Mouse (Mus musculus): ENCODE results near the gene Tmem204. TPM values are rescaled to one million over a fixed set of nuclear protein-coding genes. Genes with fewer than 3 reads are reported as not detected.

Tmem204 gene
- total and polyA plus RNA-seq, 2 experiments from 2014 or later, result 8.3 to 11.2 TPM

GRCm38 (mm10) chr17:25063261-25063660 lies 20.1 kb downstream of the Tmem204 start:
- no peak overlapping the region for H3K4me2 ChIP-seq (ENCODE audit: low read depth, low read length, poor library complexity, severe bottlenecking)
- WGBS, result 71% methylated on average over 4 of the region's 4 CpGs
- H3K4me3 ChIP-seq (ENCODE audit: low read depth, low read length), result no peak overlapping the region
- DNase-seq (ENCODE audit: low spot score) (no peak), ATAC-seq (ENCODE audit: low FRiP score) (no peak)
- TF ChIP-seq CTCF (IDR thresholded peaks at IDR 0.05), result no peak
- no peaks in the 10 kb centered on the region for H3K9me3 ChIP-seq (ENCODE audit: low read length)
- H3K27me3 ChIP-seq (ENCODE audit: insufficient read depth, low read length), result no peaks in the 10 kb centered on the region
- no peaks in the 10 kb centered on the region for H3K4me1 ChIP-seq (ENCODE audit: insufficient read depth, low read length)
- H3K36me3 ChIP-seq (ENCODE audit: insufficient read depth, low read length), result peaks cover 38% of the 10 kb centered on the region
- H3K27ac ChIP-seq (ENCODE audit: low read depth, low read length), result no peak overlapping the region
- H3K9ac ChIP-seq (replicated peaks; ENCODE audit: low read length, poor library complexity, severe bottlenecking), result no peak overlapping the region

GRCm38 (mm10) chr17:25057041-25057440 lies 26.4 kb downstream of the Tmem204 start:
- H3K9me3 ChIP-seq (ENCODE audit: low read length), result no peaks in the 10 kb centered on the region
- H3K27me3 ChIP-seq (ENCODE audit: insufficient read depth, low read length), result no peaks in the 10 kb centered on the region
- ATAC-seq (ENCODE audit: low FRiP score) (no peak), DNase-seq (ENCODE audit: low spot score) (no peak)
- peaks cover 52% of the 10 kb centered on the region for H3K36me3 ChIP-seq (ENCODE audit: insufficient read depth, low read length)
- H3K4me1 ChIP-seq (ENCODE audit: insufficient read depth, low read length), result no peaks in the 10 kb centered on the region
- TF ChIP-seq CTCF (IDR thresholded peaks at IDR 0.05), result 0 out of 2 replicates have a peak, but pooled peaks have one; percentile 10
- no peak overlapping the region for H3K9ac ChIP-seq (replicated peaks; ENCODE audit: low read length, poor library complexity, severe bottlenecking)
- no peak overlapping the region for H3K4me3 ChIP-seq (ENCODE audit: low read depth, low read length)
- H3K27ac ChIP-seq (ENCODE audit: low read depth, low read length), result no peak overlapping the region
- 92% methylated on average over 6 of the region's 6 CpGs for WGBS
- no peak overlapping the region for H3K4me2 ChIP-seq (ENCODE audit: low read depth, low read length, poor library complexity, severe bottlenecking)

DNA sequence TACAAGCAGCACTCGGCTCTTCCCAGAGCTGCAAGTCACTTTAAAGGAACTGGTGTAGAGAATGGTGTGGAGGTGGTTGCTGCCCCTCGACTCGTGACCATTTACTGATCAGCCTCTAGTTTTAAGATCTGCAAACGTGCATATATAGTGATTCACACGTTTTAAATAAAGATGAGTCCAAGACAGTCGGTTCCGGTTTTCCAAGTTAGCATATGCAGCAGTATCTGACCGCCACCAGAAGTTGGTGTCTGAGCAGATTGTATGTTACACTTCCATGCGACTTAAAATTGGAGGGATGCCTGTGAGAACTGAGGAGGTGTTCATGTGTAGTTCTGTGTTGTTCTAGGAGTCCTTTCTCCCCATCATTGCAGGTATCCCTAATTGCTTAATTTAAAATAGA lies 30.1 kb downstream of the Tmem204 start:
- no peak for TF ChIP-seq CTCF (IDR thresholded peaks at IDR 0.05)
- DNase-seq (ENCODE audit: low spot score) (no peak), ATAC-seq (ENCODE audit: low FRiP score) (no peak)
- Histone ChIP-seq H3K27ac (ENCODE audit: low read depth, low read length) (no peak overlapping the region), H3K36me3 (ENCODE audit: insufficient read depth, low read length) (peaks cover 52% of the 10 kb centered on the region), H3K4me3 (ENCODE audit: low read depth, low read length) (no peak overlapping the region), H3K27me3 (ENCODE audit: insufficient read depth, low read length) (no peaks in the 10 kb centered on the region), H3K9ac (replicated peaks; ENCODE audit: low read length, poor library complexity, severe bottlenecking) (no peak overlapping the region), H3K4me1 (ENCODE audit: insufficient read depth, low read length) (no peaks in the 10 kb centered on the region), H3K4me2 (ENCODE audit: low read depth, low read length, poor library complexity, severe bottlenecking) (no peak overlapping the region), H3K9me3 (ENCODE audit: low read length) (no peaks in the 10 kb centered on the region)
- 88% methylated on average over 9 of the region's 9 CpGs for WGBS

DNA sequence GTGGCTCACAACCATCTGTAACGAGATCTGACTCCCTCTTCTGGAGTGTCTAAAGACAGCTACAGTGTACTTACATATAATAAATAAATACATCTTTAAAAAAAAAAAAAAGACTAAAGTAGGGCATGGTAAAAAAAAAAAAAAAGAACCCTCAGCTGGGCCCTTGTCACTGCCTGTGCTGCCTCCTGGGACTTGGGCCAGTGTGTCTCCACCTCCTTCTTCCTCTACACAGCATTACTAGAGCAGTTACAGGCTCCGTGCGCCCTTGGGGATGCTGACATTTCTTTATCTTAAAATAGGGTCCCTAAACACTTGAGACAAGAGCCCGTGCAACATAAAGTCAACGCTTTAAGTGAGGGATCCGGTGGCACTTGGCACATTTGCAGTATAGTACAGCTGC lies 36.2 kb downstream of the Tmem204 start:
- no peak for TF ChIP-seq CTCF (IDR thresholded peaks at IDR 0.05)

GRCm38 (mm10) chr17:25045281-25045680 lies 38.1 kb downstream of the Tmem204 start:
- no peak for TF ChIP-seq CTCF (IDR thresholded peaks at IDR 0.05)
- Histone ChIP-seq H3K36me3 (ENCODE audit: insufficient read depth, low read length) (peaks cover 41% of the 10 kb centered on the region), H3K4me3 (ENCODE audit: low read depth, low read length) (no peak overlapping the region), H3K4me1 (ENCODE audit: insufficient read depth, low read length) (no peaks in the 10 kb centered on the region), H3K27me3 (ENCODE audit: insufficient read depth, low read length) (no peaks in the 10 kb centered on the region), H3K9ac (replicated peaks; ENCODE audit: low read length, poor library complexity, severe bottlenecking) (no peak overlapping the region), H3K27ac (ENCODE audit: low read depth, low read length) (no peak overlapping the region), H3K9me3 (ENCODE audit: low read length) (no peaks in the 10 kb centered on the region), H3K4me2 (ENCODE audit: low read depth, low read length, poor library complexity, severe bottlenecking) (no peak overlapping the region)
- ATAC-seq (ENCODE audit: low FRiP score) (no peak), DNase-seq (ENCODE audit: low spot score) (no peak)
- 93% methylated on average over 4 of the region's 4 CpGs for WGBS

More for the DNA sequence above, 36.2 kb downstream of the Tmem204 start:
- Histone ChIP-seq H3K4me1 (ENCODE audit: insufficient read depth, low read length) (no peaks in the 10 kb centered on the region), H3K4me2 (ENCODE audit: low read depth, low read length, poor library complexity, severe bottlenecking) (no peak overlapping the region), H3K27me3 (ENCODE audit: insufficient read depth, low read length) (no peaks in the 10 kb centered on the region), H3K9me3 (ENCODE audit: low read length) (no peaks in the 10 kb centered on the region), H3K9ac (replicated peaks; ENCODE audit: low read length, poor library complexity, severe bottlenecking) (no peak overlapping the region), H3K27ac (ENCODE audit: low read depth, low read length) (no peak overlapping the region), H3K4me3 (ENCODE audit: low read depth, low read length) (no peak overlapping the region), H3K36me3 (ENCODE audit: insufficient read depth, low read length) (peaks cover 42% of the 10 kb centered on the region)
- whole genome bisulfite sequencing, result 89% methylated on average over 5 of the region's 6 CpGs
- ATAC-seq (ENCODE audit: low FRiP score), result no peak
- DNase-seq (ENCODE audit: low spot score), result no peak

- peaks cover 40% of the 10 kb centered on the region for H3K36me3 ChIP-seq (ENCODE audit: insufficient read depth, low read length)
- H3K27ac ChIP-seq (ENCODE audit: low read depth, low read length), result no peak overlapping the region
- no peak overlapping the region for H3K4me3 ChIP-seq (ENCODE audit: low read depth, low read length)
- H3K4me1 ChIP-seq (ENCODE audit: insufficient read depth, low read length), result no peaks in the 10 kb centered on the region
- WGBS, result 76% methylated on average over 7 of the region's 7 CpGs
- no peaks in the 10 kb centered on the region for H3K9me3 ChIP-seq (ENCODE audit: low read length)
- DNase-seq (ENCODE audit: low spot score), result no peak
- ATAC-seq (ENCODE audit: low FRiP score), result no peak
- H3K27me3 ChIP-seq (ENCODE audit: insufficient read depth, low read length), result no peaks in the 10 kb centered on the region
- no peak overlapping the region for H3K9ac ChIP-seq (replicated peaks; ENCODE audit: low read length, poor library complexity, severe bottlenecking)
- no peak for TF ChIP-seq CTCF (IDR thresholded peaks at IDR 0.05)
- H3K4me2 ChIP-seq (ENCODE audit: low read depth, low read length, poor library complexity, severe bottlenecking), result no peak overlapping the region
Measured at GRCm38 (mm10) chr17:25044879-25045278, 38.5 kb downstream of the Tmem204 start.
